Mouse (Mus musculus): ENCODE measurements around the gene Rasgrp2.
A peak's percentile ranks its signal among the peaks of the same experiment; 100 is the strongest.

Gene Rasgrp2

GRCm38 (mm10) chr19:6407109-6407508, 8.0 kb downstream of the Rasgrp2 start:
- DNase-seq (ENCODE audit: low spot score), result no peak

GRCm38 (mm10) chr19:6407816-6408510, 8.8 kb downstream of the Rasgrp2 start:
- DNase-seq (ENCODE audit: low spot score), result no peak

GRCm38 (mm10) chr19:6408749-6409148, 9.6 kb downstream of the Rasgrp2 start:
- DNase-seq (ENCODE audit: low spot score), result no peak

GRCm38 (mm10) chr19:6409176-6409575, 10.0 kb downstream of the Rasgrp2 start:
- DNase-seq (ENCODE audit: low spot score), result no peak

- DNase-seq (ENCODE audit: low spot score), result no peak
Measured at GRCm38 (mm10) chr19:6409936-6410335, 10.8 kb downstream of the Rasgrp2 start.

- no peak for DNase-seq (ENCODE audit: low spot score)
Measured at GRCm38 (mm10) chr19:6412798-6413197, 13.7 kb downstream of the Rasgrp2 start.

GRCm38 (mm10) chr19:6415454-6415853, 16.3 kb downstream of the Rasgrp2 start:
- no peak for DNase-seq (ENCODE audit: low spot score)

- peak; percentile 80 for DNase-seq (ENCODE audit: low spot score)
Measured at GRCm38 (mm10) chr19:6416124-6416770, 17.1 kb downstream of the Rasgrp2 start.

- no peak for DNase-seq (ENCODE audit: low spot score)
Measured at GRCm38 (mm10) chr19:6416894-6417761, 18.0 kb downstream of the Rasgrp2 start.

- DNase-seq (ENCODE audit: low spot score), result peak; percentile 94
Measured at GRCm38 (mm10) chr19:6418233-6418879, 19.2 kb downstream of the Rasgrp2 start, which contains the start of gene Nrxn2. Gene Nrxn2 (plus strand): TSS chr19:6418731.

GRCm38 (mm10) chr19:6418984-6419692, 20.0 kb downstream of the Rasgrp2 start:
- no peak for DNase-seq (ENCODE audit: low spot score)

- DNase-seq (ENCODE audit: low spot score), result no peak
Measured at GRCm38 (mm10) chr19:6419805-6420310, 20.7 kb downstream of the Rasgrp2 start.

GRCm38 (mm10) chr19:6420481-6421210, 21.5 kb downstream of the Rasgrp2 start:
- DNase-seq (ENCODE audit: low spot score), result no peak

- DNase-seq (ENCODE audit: low spot score), result no peak
Measured at GRCm38 (mm10) chr19:6421211-6421590, 22.1 kb downstream of the Rasgrp2 start.

GRCm38 (mm10) chr19:6422014-6422413, 22.9 kb downstream of the Rasgrp2 start:
- DNase-seq (ENCODE audit: low spot score), result no peak

GRCm38 (mm10) chr19:6423241-6423640, 24.1 kb downstream of the Rasgrp2 start:
- no peak for DNase-seq (ENCODE audit: low spot score)

- no peak for DNase-seq (ENCODE audit: low spot score)
Measured at GRCm38 (mm10) chr19:6424137-6424881, 25.2 kb downstream of the Rasgrp2 start.

- no peak for DNase-seq (ENCODE audit: low spot score)
Measured at GRCm38 (mm10) chr19:6425595-6425994, 26.5 kb downstream of the Rasgrp2 start.

- peak; percentile 85 for DNase-seq (ENCODE audit: low spot score)
Measured at GRCm38 (mm10) chr19:6426703-6427500, 27.8 kb downstream of the Rasgrp2 start.

Measured in embryo, embryonic 10.5 days (tissue).